Mouse (Mus musculus) hindlimb bud, embryonic 11.5 days (tissue): ENCODE data around the gene Hes7.
"Not testable (repeated sequence)": the region's sequence is repeated elsewhere in the genome, so short reads cannot be mapped to it uniquely, and the experiment has no call there.

Experiments used
- DNase-seq: peaks from one replicate; pipeline ENCODE4 v3.0.0-alpha.2; 2012; ENCODE audit warnings: low read depth, low spot score; ENCODE audit errors: extremely low spot score

Gene Hes7

DNA sequence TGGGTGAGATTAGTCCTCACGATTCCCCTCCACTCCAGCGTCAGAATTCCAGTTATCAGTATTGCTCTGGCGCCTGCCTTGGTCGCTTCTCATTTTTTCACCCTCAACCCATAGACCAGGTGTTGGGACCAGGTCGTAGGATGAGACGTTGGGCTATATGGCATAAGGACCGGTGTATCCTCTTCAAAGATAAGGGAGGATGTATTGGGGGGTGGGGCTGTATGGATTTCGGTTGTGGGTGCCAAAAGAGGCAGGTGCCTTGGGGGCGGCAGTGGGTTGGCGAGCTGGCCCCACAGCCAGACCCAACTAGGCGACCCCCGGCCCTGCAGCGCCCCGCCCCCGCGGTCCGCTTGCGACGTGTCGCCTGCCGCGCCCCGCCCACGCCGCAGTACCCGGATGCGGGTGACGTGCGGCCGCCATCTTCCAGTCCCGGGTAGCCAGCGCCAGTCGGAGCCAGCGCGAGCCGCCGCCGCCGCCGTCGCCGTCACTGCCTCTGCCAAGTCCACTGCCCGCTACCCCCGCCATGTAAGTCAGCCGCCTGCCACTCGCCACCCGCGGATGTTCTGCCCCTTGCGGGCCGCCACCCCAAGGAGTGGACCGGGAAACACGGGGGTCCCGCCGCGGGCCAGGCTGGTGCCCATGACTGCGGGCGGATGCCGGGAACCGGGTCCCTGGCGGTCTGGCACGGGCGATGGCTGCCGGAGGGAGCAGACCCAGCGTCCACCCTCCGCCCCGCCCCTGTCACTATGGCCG, 31.9 kb upstream of the Hes7 start, which contains the start of gene Vamp2:
TSS of gene Vamp2 (plus strand) at position 388 of the 753 bp plus-strand sequence.
- DNase-seq, result no peak

DNA sequence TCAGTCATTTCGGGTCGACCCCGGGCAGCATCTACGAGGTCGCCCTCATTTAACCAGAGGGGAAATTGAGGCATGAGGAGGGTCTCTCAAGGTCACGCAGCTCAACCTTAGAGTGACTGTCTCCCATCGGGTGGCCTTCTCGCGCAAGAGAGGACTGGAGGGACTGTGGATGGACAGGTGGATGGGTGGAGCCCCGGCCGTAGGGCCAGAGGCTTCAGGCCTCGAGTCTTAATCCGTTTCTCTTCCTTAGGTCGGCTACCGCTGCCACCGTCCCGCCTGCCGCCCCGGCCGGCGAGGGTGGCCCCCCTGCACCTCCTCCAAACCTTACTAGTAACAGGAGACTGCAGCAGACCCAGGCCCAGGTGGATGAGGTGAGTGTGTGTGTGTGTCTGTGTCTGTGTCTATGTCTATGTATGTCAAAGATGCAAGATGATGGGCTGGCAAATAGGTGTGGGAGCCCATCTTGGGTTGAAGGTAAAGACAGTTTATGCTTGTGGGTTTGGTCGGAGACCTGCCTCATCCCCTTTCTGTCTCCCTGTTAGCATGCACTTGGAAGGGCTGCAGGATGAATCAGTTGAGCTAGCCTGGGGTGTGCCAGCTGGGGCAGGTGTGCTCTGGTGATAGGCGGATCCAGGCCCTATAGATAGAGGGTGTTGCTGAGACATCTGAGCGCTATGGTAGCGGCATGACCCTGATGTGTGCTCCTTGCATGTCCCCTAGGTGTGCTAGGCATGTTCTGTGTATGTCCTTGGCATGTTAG, 31.2 kb upstream of the Hes7 start:
- DNase-seq, result no peak

DNA sequence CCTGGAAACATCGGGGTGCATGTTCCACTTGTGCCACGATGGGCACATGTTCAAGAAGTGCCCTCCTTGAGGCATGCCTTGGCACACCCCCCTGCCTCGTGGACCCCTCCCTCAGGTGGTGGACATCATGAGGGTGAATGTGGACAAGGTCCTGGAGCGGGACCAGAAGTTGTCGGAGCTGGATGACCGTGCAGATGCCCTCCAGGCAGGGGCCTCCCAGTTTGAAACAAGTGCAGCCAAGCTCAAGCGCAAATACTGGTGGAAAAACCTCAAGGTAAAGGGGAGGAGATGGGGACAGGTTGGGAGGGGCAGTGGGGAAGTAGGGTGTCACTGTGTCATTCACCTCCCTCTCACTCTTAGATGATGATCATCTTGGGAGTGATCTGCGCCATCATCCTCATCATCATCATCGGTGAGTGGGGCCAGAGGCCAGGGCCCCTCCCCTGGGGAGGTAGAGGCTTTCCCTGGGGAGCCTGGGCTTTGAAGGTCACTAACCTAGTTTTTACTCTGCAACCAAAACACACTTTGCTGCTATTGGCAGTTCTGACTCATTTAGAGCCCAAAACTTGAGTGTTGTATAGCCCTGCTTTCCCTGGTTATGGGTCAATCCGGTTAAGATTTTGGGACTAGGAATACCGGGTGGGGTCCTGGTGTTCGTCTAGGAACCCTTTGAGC, 30.5 kb upstream of the Hes7 start:
- no peak for DNase-seq

DNA sequence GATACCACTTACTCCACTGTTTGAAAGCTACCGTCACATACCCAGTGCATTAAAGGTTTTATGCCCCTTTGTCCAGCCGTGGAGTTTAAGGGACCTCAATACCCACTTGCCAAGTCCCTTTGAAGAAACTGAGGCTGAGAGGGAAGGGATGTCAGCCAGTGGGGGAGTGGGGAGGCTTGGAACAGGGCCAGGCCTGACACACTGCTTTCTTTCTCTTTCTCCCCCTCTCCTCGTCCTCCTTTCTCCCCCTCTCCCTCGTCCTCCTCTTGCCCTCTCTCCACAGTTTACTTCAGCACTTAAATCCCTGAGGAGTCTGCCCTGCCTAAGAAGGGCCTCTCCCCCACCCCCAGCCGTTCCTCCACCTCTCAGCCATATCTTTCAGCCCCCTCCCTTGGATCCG, 29.8 kb upstream of the Hes7 start:
- no peak for DNase-seq

DNA sequence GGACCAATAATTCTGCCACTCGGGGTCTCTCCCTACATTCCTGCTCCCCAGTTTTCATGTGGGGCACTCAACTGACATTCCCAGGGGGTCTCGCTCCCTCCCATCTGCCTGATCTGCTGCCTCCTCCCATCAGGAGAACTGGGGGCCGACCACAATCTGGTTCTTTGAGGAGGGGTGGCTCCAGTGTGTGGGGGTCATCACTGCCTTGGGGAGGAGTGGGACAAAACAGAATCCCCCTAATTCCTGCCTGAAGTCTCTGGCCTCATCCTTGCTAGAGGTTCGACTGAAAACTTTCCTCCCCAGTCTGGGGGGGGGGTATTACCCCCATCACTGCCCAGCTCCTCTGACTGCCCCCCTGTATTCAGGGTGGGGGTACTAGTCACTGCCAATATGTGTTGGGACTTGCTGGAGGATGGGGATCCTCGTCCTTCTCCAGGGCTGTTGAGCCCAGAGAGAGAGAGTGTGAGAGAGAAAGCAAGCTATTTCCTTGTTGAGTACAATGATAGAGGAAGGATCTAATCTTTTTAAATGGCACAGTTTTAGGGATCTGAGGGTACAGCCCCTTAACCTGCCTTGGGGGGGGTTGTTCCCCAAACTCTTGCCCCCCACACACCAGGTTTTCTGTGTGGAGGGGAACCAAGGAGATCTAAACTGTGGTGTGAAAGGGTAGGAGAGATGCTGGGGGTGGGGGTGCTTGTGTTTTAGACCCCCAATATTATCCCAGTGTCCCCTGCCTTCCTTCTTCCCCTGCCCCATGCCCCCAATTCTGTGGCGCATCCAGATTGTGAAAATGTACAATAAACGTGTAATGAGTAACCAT, 28.4 kb upstream of the Hes7 start:
- DNase-seq, result no peak

DNA sequence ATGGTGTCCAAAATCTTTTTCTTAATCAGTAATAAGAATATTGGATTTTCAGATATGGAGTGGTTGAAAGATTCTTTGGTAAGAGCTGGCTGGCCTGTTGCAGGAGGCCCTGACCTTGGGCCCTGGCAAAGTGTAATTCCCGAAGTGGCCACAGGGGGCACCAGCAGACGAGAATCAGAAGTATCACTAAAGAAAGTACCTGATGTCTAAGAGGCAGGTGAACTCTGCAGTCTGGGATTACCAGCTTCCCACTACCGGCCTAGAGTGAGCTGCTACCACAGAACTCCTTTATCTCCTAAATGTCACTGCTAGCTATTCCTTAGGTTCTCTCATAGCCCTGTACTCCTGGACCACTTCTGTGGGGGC, 27.8 kb upstream of the Hes7 start:
- DNase-seq, result no peak

DNA sequence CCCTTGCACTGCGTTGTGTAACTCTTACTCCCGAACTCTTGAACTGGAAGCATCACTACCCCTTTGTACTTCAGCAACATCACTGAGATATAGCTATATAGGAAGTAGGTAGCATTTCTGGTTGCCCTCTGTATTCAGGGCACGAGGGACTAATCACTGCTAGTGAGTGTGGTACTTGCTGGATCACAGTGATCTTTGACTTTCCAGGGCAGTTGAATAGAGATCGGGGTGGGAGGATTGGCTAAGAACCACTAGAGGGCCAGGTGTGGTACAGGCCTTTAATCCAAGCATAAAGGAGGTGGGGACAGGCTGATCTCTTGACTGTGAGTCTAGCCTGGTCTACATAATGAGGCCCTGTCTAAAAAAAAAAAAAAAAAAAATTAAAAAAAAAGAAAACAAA, 27.3 kb upstream of the Hes7 start:
- no peak for DNase-seq

DNA sequence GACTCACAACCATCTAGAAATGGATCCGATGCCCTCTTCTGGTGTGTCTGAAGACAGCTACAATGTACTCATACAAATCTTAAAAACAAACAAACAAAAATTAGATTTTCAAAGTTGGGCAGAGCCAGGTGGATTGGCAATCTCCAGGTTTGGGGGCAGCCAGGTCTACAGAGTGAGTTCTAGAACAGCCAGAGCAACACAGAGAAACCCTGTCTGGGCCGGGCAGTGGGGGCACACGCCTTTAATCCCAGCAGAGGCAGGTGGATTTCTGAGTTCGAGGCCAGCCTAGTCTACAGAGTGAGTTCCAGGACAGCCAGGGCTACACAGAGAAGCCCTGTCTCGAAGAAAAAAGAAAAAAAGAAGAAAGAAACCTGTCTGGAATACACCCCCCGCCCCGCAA, 26.3 kb upstream of the Hes7 start:
- DNase-seq, result not testable (repeated sequence)

DNA sequence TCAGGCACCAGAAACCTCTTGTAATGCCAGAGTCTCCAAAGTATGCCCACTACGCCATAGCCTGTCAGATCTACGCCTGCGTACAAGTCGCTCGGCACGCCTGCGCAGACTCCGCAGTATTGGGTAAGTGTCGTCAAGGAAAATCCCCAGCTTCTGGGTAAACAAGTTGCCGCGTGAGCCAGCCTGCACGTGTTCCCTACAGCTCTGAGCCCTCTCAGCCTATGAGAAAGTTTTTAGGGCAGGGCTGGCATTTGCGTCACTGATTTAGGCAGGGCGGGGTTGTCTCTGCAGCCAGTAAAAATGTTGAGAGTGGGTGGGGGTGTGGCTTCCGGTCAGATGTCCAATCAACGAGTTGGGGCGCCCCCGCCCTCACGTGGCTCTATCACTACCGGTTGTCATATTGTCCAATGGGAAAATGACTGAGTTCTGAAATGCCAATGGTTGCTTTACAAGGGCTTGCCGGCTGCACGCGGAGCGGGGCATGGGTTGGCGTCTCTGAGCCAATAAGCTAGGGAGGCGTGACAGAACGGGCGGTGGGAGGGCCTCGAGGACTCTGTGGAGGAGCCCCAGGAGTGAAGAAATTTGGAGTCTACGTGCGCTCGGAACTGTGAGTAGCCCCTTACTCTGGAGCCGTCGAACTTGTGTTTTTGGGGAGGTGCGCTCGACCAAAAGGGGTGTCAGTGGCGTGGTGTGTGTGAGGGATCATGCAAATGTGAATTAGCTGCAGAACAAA, 25.3 kb upstream of the Hes7 start, which contains the start of gene Per1:
TSS of gene Per1 (plus strand) at position 521 of the 733 bp plus-strand sequence.
- peak; percentile 95 for DNase-seq

DNA sequence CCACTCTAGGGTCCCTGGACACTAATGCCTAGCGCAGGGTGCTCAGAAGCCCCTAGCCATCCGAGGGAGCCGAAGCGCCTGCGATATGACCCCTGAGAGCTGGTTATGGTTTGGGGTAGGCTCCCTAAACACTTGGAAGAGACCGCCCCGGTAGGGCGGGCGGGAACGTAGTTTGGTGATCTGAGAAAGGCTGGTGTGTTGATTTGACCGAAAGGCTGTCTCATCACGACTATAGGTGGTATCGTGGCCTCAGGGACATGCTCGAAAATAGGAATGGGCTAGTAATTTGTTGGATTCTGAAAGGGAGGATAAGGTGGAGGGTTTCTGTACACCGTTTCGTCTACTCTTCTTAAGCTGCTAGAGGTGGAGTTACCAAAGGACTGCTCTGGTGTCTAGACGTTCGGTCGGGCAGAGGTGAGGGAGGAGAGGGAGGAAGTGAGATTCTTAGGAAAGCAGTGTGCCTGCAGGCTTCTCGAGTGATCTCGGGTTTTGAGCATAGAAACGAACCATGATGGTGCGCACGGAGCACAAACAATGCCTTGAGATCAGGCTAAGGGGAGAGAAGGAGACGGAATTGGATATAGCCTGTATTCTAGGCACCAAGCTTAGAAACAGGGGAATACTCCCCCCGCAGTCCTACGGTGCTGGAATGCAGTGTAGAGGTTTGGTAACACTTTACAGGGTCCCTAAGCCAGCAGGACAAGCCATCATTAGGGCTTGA, 24.5 kb upstream of the Hes7 start:
- no peak for DNase-seq

DNA sequence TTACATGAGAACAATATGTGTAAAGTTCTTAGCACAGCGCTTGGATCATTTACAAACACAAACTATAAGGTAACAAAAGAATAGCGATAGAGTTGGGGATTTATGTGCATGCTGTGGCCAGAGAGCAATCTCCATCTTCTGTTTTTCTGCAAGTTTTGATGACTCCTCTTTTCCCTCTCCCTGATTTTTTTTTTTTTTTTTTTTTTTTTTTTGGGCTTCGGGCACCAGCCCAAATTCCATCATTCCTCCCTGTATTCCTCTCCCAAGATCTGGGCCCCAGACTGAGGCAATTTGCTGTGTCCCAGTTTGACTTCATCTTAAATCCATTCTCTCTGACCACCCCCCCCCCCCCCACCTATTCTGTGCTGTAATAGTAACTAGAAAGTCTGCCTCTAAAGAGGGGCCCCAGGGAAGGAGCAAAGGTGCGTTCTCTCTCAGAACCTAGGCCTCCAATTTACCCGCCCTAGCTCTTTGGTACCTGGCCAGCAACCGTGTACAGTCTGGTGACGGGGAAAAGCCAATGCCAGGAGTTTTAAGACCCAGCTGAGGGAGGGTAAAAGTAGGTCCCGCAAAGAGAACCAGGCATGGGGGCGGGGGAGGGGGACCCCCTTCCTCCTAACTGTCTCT, 23.7 kb upstream of the Hes7 start:
- DNase-seq, result no peak

DNA sequence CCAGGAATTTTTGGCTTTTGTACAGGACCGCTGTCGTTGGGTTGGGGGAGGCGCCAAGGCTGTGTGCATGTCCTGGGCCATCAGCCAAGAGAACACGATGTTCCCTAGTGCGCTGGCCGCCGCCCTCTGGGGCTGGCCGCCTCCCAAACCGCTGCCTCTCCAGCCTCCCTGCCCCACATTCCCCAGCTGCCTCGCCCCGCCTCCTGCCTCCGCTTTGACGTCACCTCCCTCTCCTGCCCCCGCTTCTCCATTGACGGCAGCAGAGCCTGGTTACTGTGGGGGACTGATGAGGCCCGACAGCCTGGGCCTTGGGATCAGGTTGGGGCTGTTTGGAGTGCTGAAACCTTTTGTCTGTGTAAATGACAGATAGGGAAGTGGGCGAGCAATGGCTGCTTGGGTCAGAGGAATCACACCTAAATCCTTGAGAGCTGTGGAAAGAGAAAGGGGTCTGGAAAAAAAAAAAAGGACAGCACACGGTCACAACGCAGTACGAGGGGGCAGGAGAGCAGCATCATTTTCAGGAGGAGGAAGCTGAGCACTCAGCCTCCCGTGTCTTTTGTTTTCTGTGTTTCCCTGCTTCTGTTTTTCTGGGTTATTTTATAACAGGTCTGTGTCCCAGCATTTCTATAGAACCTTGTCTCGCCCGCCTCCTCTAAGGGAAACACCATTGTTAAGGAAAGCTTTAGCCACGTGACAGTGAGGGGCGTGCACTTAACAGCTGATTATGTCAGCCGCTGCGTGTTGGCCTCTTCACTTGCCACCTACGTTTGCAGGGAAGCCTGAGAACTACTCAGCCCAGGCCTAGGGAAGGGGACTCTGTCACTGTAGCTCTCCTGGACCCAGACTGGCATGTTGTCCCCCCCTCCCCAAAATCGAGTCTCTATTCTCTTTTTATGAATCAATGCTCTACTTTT, 23.0 kb upstream of the Hes7 start:
- no peak for DNase-seq

DNA sequence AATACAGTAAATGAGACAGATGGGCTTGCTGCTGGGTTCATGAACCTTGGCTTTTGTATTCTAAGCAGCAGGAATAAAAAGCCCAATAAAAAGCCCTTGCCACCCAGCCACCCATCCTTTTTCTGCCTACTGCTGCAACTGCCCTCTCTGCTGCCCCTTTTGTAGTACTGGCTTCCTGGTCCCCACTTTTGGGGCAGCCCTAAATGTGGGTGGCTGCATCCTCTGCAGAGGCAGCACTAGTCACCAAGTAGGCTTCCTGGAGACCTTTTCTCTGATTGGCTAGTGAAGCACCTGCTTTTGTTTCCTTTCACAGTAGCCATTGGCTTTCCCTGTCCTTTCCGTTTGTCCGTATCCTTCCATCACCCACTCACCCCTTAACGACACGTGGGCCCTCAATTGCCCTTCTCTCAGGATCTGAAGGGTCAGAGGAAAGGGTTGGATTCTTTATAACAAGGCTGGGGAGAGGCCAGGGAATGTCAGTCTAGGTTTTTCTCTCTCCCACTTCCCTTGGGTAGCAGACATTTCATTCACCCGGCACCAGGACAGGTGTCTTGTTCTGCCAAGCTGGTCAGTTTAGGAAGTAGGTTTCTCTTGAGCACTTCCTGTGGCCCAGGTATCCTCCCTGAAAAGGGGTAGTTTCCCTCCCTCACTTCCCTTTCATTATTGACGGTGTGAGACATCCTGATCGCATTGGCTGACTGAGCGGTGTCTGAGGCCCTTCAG, 22.0 kb upstream of the Hes7 start:
- DNase-seq, result no peak

DNA sequence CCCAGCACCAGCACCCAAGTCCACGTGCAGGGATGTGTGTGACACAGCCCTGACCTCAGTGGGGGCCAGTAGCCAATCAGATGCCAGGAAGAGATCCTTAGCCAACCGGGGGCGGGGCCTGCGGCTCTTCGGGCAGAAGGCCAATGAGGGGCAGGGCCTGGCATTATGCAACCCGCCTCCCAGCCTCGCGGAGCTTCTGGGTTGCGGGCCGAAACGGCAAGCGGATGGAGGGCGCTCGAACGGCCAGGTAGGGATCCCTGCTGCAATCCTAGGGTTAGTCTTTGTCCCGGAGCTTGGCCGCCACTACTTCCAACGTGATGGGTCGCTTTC, 21.5 kb upstream of the Hes7 start:
- DNase-seq, result no peak

DNA sequence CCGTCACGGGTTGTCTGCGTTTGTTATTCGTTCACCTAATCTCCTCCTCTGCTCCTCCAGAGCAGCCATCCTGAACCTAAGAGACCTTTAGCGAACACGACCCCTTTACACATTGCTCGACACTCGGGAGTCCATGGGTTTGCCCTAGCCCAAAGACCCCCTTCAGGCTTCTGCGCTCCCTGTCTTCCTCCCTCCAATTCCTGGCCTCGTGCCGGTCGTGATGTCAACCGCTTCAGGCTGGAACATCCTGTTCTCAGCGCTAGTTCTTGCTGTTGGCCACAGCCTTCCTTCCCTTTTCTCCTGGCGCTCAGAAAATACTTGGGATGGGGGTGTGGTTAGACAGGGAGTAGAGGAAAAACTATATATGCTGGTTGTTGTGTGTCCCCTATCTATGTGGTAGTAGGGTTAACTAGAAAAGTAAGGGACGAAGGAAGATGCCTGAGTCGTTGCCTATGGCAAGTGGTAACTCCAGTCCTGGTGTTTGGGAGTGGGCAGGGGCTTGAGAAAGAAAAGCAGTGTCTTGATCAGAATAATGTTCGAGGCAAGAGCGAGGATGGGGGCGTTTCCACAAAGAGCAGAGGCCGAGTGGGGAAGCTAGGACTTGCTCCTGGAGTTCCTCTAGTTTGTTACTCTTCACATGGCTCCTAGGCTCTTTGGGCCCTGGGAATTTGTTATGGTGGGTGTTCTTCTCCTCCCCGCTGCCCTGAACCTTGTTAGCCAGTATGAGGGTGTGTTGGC, 20.9 kb upstream of the Hes7 start:
- DNase-seq, result no peak

DNA sequence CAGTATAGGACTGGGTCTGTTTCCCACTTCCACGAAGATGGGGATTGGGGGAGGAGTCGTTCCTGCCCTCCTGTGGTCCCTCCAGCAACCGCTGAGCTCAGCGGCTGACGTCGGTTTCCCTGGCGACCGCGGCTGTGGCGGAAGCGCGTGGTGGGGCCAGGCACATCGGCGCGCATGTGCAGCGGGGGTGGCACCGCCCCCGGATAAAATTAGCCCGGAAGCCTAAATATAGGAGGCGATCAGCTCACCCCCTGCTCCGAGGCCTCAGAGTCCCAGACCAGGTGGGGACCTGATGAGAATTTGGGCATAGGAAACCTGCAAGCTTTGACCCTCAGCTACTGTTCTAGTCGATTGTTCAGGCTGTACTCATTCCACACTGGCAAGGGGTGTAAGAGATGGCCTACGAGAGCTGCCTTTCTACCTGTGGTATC, 20.3 kb upstream of the Hes7 start:
- DNase-seq, result no peak
